Mouse (Mus musculus): ENCODE data around the gene Cmbl.

Gene Cmbl

DNA sequence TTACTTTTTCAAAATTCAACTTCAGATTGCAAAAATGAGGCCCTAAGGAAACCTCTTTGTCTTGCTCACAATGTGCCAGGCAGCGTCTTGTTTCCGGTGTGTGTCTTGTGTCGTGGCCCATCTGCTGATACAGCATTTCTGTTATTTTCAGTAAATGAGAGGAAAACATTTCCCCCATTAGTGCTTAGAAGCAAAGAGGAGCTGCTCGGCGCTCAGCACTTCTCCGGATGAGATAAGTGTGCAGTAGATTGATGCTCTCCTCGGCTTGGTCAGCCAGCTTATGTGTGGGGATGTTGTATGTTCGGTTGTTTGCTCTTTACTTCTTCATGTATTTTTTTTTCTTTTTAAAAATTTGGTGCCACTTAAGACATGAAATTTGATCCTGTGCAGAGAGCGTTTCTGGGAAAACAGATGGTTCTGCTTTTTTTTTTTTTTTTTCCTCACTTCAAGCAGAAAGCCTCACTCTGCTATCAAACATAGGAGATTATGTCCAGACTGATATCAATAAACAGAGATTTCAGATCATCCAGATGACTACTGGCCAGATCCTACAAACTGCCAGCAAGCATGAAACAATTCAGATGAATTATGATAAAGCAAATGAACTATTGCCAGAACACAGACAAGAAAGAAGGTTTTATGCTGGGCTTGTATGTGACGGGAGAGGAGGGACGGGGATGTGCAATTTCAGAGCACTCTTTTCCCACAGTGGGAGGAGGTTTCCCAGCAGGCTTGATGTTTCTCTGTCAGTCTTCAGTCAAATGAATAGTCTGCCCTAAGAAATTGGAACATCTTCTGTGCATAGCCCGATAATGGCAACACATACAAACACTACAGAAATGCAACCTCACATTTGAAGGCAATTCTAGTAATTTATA is 62.3 kb downstream of the Cmbl start:
- DNase-seq (ENCODE audit: low read depth, low spot score), result no peak

DNA sequence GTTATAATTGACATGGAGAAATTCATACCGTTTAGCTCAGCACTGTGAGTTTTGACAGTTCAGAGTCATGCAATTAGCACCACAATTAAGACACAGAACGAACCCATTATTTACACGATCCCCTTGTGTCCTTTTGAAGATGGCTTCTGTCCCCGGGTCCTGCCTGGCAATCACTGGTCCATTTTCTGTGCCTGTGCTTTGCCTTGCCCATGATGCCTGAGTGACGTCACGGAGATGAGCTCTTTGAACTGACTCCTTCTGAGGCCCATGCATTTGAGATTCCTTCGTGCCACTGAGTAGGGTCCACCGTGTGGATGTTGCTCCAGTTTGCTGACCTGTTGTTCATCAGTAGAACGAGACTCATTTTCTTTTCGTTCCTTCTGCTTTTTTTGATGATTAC is 63.0 kb downstream of the Cmbl start:
- no peak for DNase-seq (ENCODE audit: low read depth, low spot score)

DNA sequence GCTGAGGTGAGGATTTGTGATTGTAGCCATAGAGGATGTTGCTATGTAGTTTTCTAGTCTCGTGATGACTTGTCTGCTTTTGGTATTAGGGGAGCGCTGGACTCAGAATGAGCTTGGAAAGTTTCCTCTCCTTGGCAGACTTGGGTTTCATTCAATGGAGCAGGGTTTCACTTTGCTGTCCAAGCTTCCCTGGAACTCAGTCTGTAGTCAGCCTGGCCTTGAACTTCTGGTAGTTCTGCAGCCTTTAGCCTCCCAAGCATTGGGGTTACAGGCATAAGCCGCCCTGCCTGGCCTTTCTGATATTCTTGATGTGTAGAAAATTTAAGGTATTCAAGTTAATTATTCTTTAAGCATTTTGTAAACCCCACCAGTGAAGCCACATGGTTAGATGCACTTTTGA is 64.4 kb downstream of the Cmbl start:
- no peak for DNase-seq (ENCODE audit: low read depth, low spot score)

DNA sequence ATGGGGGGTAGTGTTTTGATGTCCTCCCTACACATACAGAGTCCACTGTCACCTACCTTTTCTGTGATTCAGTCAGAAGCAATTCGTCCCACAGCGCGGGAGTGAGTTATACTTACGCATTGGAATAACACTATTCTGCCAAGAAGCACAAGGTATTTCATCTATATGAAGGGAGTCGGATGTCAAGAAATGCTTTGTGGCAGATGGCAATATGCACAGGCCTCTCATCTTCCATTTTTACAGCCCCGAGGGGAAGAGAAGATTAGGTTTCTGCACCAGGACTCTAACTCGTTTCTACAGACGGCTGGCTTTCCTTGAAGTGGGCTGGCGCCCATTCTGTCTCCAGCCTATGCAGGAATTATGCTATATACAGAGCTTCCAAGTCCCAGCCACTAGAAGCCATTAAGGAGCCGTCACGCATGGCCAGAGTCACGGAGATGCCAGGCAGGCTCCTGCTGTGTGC is 66.2 kb downstream of the Cmbl start:
- DNase-seq (ENCODE audit: low read depth, low spot score), result no peak

DNA sequence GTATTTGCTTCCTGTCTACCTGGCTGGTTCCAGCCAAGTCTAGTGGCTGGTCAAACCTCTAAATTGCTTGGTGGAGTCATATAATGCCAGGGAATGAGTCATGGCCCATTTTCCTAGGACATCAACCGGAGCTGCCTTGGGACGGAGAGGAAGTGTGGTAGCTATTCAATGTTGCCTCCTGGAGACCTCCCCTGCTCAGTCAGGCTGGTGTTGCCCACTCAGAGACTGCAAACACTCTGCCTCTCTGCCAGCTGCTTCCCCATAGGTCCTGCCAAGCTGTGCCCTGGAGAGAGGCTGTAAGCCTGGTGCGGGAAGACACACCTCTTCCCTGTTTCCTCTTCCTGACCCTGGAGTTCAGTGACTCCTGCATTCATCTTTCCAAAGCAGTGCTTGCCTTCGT is 67.3 kb downstream of the Cmbl start:
- no peak for DNase-seq (ENCODE audit: low read depth, low spot score)

DNA sequence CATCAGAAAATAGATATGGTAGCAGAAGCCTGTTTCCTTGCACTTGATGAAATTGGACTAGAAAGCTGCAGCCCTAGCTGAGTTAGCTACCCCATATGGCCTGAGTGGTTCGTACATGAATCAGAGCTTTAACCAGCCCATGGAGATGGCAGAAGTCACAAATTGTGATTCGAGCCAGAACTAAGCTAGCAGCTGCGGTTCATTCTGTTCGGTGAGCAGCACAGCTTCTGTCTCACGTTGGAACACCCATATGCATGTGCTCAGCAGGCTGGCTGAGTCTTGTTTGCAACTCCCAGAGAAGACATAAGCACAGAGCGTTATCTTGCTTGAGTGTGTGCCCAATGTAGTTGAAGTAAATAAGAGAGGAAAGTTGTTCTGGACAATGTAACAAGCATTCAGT is 69.4 kb downstream of the Cmbl start:
- no peak for DNase-seq (ENCODE audit: low read depth, low spot score)

DNA sequence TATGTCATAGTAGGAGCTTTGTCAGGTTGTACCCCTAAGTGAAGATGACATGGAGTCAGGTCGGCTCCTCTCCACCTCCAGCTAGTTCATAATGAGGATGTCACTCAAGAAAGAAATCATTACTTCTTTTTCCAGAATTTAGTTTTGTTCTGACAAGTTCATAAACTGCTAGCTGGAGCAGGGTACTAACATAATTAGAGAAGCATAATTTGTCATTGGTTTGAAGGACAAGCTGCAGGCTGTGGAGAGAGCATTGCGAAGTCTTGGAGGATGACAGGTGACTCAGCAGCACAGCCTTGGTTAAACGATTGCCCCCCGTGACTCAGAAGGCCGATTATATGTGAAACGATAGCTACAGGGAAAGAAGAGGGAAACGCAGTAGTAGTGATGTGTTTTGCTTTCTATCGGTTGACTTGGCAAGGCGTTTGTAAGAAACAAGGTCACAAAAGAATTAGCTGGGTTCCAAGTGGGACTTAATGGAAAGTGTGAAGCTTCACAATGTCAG is 71.0 kb downstream of the Cmbl start:
- DNase-seq (ENCODE audit: low read depth, low spot score), result no peak
